Mouse (Mus musculus) small intestine, adult 2 months (tissue): ENCODE measurements around the gene Fam32a.

Experiments used
- CTCF ChIP-seq: fragments of 200-500 bp; IDR thresholded peaks from 2 replicates; pipeline ENCODE4 v1.5.1; 2012; ENCODE audit warnings: low read depth, mild to moderate bottlenecking, control low read depth, inconsistent platforms, low read length, moderate library complexity, mixed read lengths; ENCODE audit not compliant: insufficient replicate concordance, insufficient read length; ENCODE audit errors: extremely low read depth
- POLR2A ChIP-seq: fragments of 200-500 bp; IDR thresholded peaks from 2 replicates; pipeline ENCODE4 v1.6.1; 2012; ENCODE audit warnings: low read depth, mild to moderate bottlenecking, control low read depth, inconsistent platforms, low read length, moderate library complexity

- TF ChIP-seq CTCF (no peak), POLR2A (no peak)
Measured at GRCm38 (mm10) chr8:72271691-72272090, 52.2 kb downstream of the Fam32a start.
